Mouse (Mus musculus): Measurements from ENCODE around the gene 4930550C14Rik. TPM values are rescaled to one million over a fixed set of nuclear protein-coding genes. Genes with fewer than 3 reads are reported as not detected.

4930550C14Rik gene
- total RNA-seq (2021), result under 1 TPM in 1 of 2 experiments, not detected in 1; 0.11 TPM
- long read RNA-seq, result 0 reads

- peak; percentile 17 to 32 for DNase-seq (ENCODE audit: low spot score in 2 of 2)
Measured at GRCm38 (mm10) chr9:53402291-53402711, at the start of gene 4930550C14Rik. Gene 4930550C14Rik (plus strand): TSS chr9:53402325.

DNA sequence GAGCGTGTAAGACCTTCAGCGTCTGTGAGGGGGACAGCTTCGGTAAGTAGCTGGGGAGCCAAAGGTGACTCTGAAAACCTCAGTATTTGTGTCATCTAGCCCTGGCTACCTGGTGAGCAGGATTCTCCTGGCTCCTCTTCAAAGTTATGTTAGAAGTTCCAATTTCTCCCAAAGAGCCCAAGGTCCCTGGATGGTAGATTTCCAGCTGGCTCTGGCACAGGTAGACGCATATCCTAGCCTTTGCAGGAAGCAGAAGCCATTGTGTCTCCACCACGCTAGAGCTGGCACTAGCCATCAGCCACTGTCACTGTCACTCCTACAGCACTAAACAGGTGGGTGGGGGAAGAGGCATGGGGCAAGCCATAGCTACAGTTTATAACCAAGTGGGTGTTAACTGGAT is 49.0 kb upstream of the 4930550C14Rik start:
- DNase-seq (ENCODE audit: low spot score in 2 of 2), result no peak

GRCm38 (mm10) chr9:53356219-53357155 is 45.6 kb upstream of the 4930550C14Rik start:
- DNase-seq (ENCODE audit: low spot score in 2 of 2), result no peak

- DNase-seq (ENCODE audit: low spot score in 2 of 2), result no peak
Measured at GRCm38 (mm10) chr9:53371339-53371738, 30.8 kb upstream of the 4930550C14Rik start.

GRCm38 (mm10) chr9:53375907-53376306 is 26.2 kb upstream of the 4930550C14Rik start:
- DNase-seq (ENCODE audit: low spot score in 2 of 2), result no peak

DNA sequence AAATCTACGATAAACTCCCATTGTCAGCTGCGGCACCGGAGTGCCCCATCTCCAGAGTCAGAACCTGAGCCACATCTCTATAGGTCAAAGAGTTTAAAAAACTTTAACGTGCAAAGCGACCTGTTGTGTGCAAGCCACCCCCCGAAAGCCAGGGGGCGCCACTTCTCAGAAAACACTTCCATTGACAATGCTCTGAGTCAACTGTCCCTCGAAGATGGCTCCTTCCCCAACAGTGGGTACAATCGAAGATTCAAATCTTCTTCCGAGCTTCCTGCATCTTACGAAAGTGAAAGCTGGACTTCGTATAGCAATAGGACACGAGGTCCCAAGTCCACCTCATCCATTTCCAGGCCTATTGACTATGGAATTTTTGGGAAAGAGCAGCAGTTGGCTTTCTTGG is 25.3 kb upstream of the 4930550C14Rik start:
- no peak for DNase-seq (ENCODE audit: low spot score in 2 of 2)

- no peak for DNase-seq (ENCODE audit: low spot score in 2 of 2)
Measured at GRCm38 (mm10) chr9:53377597-53377996, 24.5 kb upstream of the 4930550C14Rik start.

DNA sequence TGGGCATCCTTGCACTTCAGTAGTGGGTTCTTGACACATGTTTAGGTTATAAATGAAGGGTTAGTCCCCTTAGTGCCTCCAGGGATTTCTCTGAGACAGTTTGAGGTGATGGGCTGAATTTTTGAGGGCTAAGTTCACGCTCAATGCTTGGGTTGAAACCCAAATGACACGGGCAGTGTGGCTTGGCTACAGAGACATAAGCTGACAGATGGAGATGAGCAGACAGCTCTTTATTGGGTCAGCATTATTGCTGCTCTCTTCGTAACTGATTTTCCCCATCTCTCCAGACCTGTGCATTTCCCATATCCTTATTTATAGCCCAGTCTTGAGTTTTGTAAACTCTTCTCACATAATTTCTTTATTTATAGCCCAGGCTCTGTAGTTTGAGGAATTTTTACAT is 24.0 kb upstream of the 4930550C14Rik start:
- no peak for DNase-seq (ENCODE audit: low spot score in 2 of 2)

DNA sequence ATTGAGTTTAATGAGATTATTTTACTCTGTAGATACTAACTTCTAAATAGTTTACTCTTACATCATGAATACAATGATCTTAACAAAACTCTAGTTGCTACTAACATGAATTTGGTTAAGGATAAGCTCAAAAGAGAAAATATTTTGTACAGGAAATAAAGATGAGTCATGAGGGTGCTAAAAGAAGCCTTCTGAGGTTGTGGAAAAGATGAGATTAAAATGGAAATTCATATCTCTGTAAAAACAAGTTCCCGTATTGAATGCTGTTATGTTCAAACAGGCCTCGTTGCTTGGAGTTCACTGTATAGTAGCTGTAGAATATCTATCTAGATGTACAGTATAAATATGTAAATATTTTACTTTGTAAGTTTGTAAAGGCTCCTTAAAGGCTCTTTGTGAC is 21.5 kb upstream of the 4930550C14Rik start:
- DNase-seq (ENCODE audit: low spot score in 2 of 2), result no peak

DNA sequence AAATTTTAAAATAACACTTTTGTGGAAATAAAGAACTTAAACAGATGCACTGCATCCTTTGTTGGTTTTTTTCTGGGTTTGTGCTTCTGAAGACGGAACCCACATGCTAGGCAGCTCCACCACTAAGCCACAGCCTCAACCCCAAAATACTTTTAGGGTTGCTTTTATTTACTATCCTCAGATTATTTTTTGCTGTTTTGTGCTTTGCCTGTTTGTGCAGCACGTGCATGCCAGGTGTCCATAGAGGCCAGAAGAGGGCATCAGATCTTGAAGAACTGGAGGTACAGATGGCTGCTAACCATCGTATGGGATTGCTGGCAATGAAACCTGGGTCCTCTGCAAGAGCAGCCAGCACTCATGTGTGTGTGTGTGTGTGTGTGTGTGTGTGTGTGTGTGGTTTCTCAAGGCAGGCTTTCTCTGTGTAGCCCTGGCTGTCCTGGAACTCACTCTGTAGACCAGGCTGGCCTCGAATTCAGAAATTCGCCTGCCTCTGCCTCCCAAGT is 21.0 kb upstream of the 4930550C14Rik start:
- no peak for DNase-seq (ENCODE audit: low spot score in 2 of 2)

DNA sequence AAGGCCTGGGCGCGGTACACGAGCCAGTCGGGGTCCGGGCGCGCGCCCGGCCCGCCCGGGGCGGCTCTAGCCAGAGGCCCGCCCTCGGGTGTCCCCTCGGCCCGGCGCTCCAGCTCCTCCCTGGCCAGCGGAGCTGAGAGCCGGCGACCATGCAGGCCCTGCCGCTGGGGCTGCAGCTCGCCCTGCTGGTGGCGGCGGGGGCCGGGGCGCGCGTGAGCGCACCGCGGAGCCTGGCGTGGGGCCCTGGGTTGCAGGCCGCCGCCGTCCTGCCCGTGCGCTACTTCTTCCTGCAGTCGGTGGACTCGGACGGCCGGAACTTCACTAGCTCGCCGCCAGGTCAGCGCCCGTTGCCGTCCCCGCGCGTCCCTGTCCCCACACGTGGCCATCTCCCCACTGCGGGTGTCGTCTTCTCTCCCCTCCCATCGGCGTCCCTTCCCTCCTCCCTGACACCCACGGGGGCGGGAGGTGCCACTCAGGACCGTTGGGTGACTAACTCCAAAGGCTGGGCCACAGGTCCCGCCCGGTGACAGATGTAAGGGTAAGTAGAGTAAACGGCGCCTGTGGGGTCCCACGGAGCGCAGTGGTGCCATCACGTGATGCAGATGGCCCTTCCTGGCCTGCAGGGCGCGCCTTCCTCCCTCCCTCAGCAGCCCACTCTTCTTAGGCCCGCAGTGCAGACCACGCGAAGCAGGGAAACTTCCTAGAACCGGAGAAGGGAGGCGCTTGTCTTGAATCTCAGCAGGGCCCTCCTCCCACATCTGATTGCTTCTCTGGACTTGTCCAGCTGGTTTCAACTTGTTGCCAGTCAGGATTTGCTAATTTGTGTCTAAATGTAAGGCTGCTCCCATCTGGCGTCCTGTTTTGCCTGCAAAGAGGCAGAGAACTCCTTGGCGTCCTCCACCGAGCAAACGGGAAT is 17.9 kb upstream of the 4930550C14Rik start, which contains the start of gene Kdelc2:
TSS of gene Kdelc2 (plus strand) at position 75 of the 916 bp plus-strand sequence.
- peak; percentile 63 to 74 for DNase-seq (ENCODE audit: low spot score in 2 of 2)

DNA sequence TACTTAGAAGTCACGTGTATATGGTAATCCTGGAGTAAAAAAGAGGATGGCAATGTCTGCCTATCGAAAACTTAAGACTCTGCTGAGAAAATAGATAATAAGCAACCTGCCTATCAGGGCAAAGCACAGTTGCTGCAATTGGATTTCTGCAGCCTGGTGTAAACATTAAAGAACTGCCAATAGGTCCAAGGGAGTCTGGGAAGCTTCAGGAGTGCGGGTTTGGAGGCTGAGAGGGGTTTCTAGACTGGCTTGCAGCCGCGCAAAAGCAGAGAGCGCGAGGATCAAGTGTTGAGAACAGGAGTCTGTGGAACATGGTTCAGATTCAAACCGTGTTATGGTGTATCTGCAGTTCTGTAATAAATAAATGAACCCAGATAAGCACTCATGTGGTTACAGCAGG is 17.3 kb upstream of the 4930550C14Rik start:
- DNase-seq (ENCODE audit: low spot score in 2 of 2), result no peak

GRCm38 (mm10) chr9:53387431-53387830 is 14.7 kb upstream of the 4930550C14Rik start:
- no peak for DNase-seq (ENCODE audit: low spot score in 2 of 2)

- no peak for DNase-seq (ENCODE audit: low spot score in 2 of 2)
Measured at GRCm38 (mm10) chr9:53389109-53389508, 13.0 kb upstream of the 4930550C14Rik start.

DNA sequence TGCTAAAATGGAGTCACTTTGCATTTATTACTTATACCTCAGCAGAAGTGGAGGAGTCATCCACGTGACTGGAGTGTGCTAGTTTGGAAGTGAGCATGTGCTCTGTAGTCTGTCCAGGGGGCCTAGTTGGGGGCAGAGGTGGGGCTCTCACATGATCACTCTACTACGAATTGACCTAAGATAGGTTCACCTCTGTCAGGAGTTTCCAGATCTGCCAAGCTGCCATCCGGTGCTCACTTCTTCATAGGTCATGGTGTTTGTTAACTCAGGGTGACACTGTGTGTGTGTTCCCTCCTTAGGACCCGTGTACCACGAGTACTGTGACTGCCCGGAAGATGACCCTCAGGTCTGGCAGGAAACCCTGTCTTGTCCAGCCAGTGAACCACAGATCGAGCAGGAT is 12.0 kb upstream of the 4930550C14Rik start:
- DNase-seq (ENCODE audit: low spot score in 2 of 2), result no peak

GRCm38 (mm10) chr9:53397685-53398387 is 4.3 kb upstream of the 4930550C14Rik start:
- DNase-seq (ENCODE audit: low spot score in 2 of 2), result no peak

DNA sequence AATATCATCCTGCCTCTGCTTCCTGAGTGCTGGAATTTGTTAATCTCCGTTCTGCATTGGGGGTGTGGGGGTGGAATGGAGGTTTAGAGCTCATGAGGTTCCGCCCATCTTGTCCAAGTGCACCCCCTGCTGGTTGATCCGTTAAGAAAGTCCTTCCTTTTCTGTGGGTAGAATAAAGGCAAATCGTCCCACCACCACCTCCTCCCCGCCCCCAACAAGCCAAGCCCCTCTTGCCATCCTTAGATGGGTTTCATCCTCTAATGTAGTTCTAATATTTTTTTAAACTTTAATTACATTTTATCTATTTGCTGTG is 3.8 kb upstream of the 4930550C14Rik start:
- peak; percentile 40 to 63 for DNase-seq (ENCODE audit: low spot score in 2 of 2)

GRCm38 (mm10) chr9:53399537-53399936 is 2.6 kb upstream of the 4930550C14Rik start:
- no peak for DNase-seq (ENCODE audit: low spot score in 2 of 2)

DNA sequence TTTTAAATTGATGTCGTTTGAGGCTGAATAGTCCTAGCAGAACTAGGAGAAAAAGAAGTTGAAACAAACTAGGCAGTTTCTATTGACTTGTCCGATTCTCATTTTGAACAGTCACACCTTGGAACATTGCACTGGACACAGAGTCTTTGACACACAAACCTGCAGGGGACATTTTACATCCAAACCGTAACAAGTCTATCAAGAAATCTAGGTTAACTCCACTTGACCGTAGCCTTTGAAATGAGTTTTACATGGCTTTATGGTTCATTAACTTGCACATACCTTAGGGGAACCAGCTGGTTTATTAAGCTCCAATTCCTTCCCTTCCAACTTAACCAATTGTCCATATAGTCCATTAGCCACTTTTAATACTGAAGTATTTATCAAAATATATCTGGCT is 1.4 kb upstream of the 4930550C14Rik start:
- DNase-seq (ENCODE audit: low spot score in 2 of 2), result no peak

GRCm38 (mm10) chr9:53401146-53401545 is 979 bp upstream of the 4930550C14Rik start:
- no peak for DNase-seq (ENCODE audit: low spot score in 2 of 2)

GRCm38 (mm10) chr9:53402991-53403390 is 866 bp downstream of the 4930550C14Rik start:
- no peak for DNase-seq (ENCODE audit: low spot score in 2 of 2)

All from layer of hippocampus, postnatal 10 days (tissue).